Mouse (Mus musculus) forebrain, embryonic 16.5 days (tissue): ENCODE measurements at regions not wholly inside any gene's neighbourhood (a gene's known extent, or its start where the extent isn't known, plus 50 kb on each side); places are given as distances from the start of the nearest gene placed in this dataset.
A peak's percentile ranks its signal among the peaks of the same experiment; 100 is the strongest.

Experiments
- ATAC-seq: fragments of 200-750 bp; cut with Nextera tagmentation; 2 replicates; pipeline ENCODE4 v1.8.0; 2017; ENCODE audit warnings: mild to moderate bottlenecking, moderate library complexity
- H3K27ac ChIP-seq: fragments of 300-500 bp; sonication (generic); 2 replicates; pipeline ENCODE4 v1.5.1; 2014; ENCODE audit warnings: low read length, control low read depth
- H3K27me3 ChIP-seq: fragments of 300-500 bp; sonication (generic); replicated peaks from 2 replicates; pipeline ENCODE4 v1.6.1; 2014; ENCODE audit warnings: low read length; ENCODE audit not compliant: control insufficient read depth, insufficient read depth
- H3K36me3 ChIP-seq: fragments of 300-500 bp; sonication (generic); 2 replicates; pipeline ENCODE4 v1.6.1; 2014; ENCODE audit not compliant: control insufficient read depth, insufficient read depth
- H3K4me1 ChIP-seq: fragments of 300-500 bp; sonication (generic); replicated peaks from 2 replicates; pipeline ENCODE4 v1.6.1; 2014; ENCODE audit warnings: low read length; ENCODE audit not compliant: control insufficient read depth, insufficient read depth
- H3K4me2 ChIP-seq: fragments of 300-500 bp; sonication (generic); 2 replicates; pipeline ENCODE4 v1.6.1; 2014; ENCODE audit warnings: mild to moderate bottlenecking, low read length, control low read depth
- H3K4me3 ChIP-seq: fragments of 300-500 bp; sonication (generic); replicated peaks from 2 replicates; pipeline ENCODE4 v1.5.1; 2014; ENCODE audit warnings: mild to moderate bottlenecking, low read length, control low read depth
- H3K9ac ChIP-seq: fragments of 300-500 bp; sonication (generic); replicated peaks from 2 replicates; pipeline ENCODE4 v1.6.1; 2014; ENCODE audit warnings: low read depth, low read length, control low read depth
- H3K9me3 ChIP-seq: fragments of 300-500 bp; sonication (generic); 2 replicates; pipeline ENCODE4 v1.6.1; 2016; ENCODE audit warnings: low read length; ENCODE audit not compliant: control insufficient read depth
- WGBS: fragments of 180-500 bp; shearing (Covaris S2); extraction: QIAGEN DNeasy Blood & Tissue Kit; methylation state at CpG from one replicate; pipeline ENCODE4 v1.1.7; 2014; 5-methylcytosine and 5-hydroxymethylcytosine counted together

DNA sequence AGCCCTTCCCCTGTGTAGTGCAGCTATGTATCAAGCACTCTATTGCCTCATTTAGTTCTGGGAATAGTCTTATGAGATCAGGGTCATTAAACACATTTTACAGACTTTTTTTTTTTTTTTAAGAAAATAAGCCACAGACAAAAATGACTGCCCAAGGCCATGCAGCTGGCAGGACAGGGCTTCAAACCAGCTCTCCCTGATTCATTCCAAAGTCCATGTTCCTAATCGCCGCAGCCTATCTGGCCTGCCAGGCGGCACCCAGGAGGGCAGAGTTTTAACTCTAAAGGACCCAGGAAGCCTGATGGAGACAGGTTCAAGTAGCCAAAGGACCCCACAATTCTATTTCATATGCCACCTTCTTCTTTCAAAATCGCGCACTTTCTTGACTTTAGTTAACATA is 356.4 kb downstream of the Sox9 start:
- H3K27me3 ChIP-seq, result no peaks in the 10 kb centered on the region
- peaks cover 34% of the 10 kb centered on the region for H3K4me1 ChIP-seq
- no peak overlapping the region for H3K4me2 ChIP-seq
- H3K9me3 ChIP-seq, result no peaks in the 10 kb centered on the region
- H3K27ac ChIP-seq, result no peak overlapping the region
- no peak overlapping the region for H3K4me3 ChIP-seq
- no peak overlapping the region for H3K9ac ChIP-seq
- WGBS, result 56% methylated on average over 5 of the region's 5 CpGs
- H3K36me3 ChIP-seq, result no peaks in the 10 kb centered on the region
- ATAC-seq, result no peak

DNA sequence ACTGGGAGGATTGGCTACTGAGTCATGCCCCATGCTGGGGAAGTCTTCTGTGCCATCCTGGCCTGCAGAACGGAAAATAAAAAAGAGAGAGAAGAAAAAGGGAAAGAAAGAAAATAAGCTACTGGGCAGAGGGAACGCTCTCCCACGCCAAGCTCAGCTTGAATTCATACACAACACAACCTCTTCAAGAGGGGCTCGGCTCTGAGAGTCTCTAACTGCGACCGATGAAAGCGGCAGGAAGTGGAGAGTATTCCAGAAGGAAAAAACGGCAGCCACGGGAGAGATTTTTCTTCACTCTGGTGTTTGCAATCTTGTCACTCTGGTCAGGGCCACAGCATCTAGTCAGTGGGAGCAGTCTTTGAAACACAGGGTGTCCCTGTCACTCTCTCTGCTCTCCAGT is 358.6 kb downstream of the Sox9 start:
- Histone ChIP-seq H3K36me3 (no peaks in the 10 kb centered on the region), H3K4me2 (no peak overlapping the region), H3K27me3 (no peaks in the 10 kb centered on the region), H3K27ac (no peak overlapping the region), H3K4me1 (peaks cover 49% of the 10 kb centered on the region), H3K9ac (no peak overlapping the region), H3K4me3 (no peak overlapping the region), H3K9me3 (no peaks in the 10 kb centered on the region)
- WGBS, result 54% methylated on average over 9 of the region's 9 CpGs
- no peak for ATAC-seq

DNA sequence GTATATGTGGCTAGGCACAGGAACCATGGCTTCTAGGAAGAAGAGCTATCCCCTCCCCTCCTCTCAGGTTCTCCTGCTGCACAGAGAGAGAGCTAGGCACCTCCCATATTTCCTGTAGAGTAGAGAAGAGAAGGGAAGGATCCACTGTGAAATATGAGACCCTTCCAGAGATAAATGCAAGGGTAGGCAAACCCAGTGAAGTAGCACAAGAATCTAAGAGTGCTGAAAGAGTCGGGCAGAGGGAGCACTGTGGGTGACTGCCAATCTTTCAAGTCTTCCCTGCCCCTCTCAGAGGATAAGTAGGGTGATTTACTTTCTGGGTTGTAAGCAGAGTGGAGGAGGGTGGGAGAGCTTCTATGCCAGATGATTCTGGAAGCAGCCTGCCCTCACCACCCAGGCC is 360.8 kb downstream of the Sox9 start:
- H3K9ac ChIP-seq, result no peak overlapping the region
- no peaks in the 10 kb centered on the region for H3K36me3 ChIP-seq
- no peaks in the 10 kb centered on the region for H3K27me3 ChIP-seq
- peaks cover 49% of the 10 kb centered on the region for H3K4me1 ChIP-seq
- H3K4me2 ChIP-seq, result no peak overlapping the region
- 48% methylated on average over 1 of the region's 1 CpGs for WGBS
- peak overlapping the region; percentile 28; the same call in 1 of the 2 replicates for H3K27ac ChIP-seq
- no peak overlapping the region for H3K4me3 ChIP-seq
- H3K9me3 ChIP-seq, result no peaks in the 10 kb centered on the region
- no peak for ATAC-seq

DNA sequence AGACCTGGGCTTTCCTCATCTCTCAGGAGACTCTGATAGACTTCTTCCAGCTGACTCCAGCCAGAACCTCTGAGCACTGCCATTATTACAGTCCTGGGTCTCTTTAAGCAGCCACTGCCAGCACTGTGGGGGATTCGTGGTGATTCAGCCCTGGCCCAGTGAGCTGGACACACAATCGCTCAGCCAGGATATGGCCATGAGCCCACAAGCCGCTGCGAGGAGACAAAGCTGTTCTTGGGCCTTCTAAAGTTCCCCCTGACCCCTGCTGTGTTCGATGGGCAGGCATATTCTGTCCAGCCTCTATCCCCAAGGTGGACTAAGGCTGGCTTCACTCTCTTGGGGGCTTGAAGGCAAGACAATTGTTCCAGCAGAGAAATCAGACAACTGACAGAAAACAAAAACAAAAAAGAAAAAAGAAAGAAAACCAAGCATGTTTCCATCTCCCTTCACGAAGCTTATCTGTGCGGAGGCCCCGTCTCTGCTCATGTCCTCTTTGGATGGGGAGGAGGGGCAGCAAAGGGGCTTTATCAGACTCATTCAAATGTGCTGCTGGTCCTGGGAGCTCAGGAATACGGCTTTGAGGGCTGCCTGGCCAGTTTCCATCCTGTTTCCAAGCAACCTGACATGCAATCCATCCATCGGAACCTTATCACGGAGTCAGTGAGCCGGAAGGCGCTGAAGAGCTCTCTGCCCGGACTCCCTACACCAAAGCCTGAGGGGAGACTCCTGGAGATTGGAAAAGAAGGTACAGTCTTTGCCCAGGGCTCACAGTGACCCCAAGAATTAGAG is 362.0 kb downstream of the Sox9 start:
- peak overlapping the region; percentile 34 for H3K4me2 ChIP-seq
- WGBS, result 6% methylated on average over 14 of the region's 14 CpGs
- H3K4me3 ChIP-seq, result no peak overlapping the region
- H3K4me1 ChIP-seq, result peaks cover 46% of the 10 kb centered on the region
- H3K27me3 ChIP-seq, result no peaks in the 10 kb centered on the region
- H3K9me3 ChIP-seq, result no peaks in the 10 kb centered on the region
- ATAC-seq, result peak; percentile 86
- H3K27ac ChIP-seq, result peak overlapping the region; percentile 65
- H3K36me3 ChIP-seq, result no peaks in the 10 kb centered on the region
- peak overlapping the region; percentile 26 for H3K9ac ChIP-seq

DNA sequence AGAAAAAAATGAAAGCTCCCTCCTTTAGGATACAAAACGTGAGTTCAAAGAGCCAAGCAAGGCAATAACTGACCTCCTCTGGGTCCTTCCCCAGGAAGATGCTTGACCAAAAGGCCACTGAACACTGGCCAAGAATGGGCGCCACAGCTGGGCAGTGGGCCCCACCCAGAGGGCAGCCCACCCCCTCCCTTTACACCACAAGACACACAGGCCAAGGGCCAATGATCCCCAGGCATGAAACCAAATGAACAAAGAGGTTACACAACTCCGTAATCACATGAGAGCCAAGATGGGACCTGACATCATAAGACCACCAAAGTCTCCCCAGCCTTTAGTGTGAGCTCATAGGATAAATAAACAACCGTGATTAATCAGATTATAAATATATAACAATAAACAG is 363.7 kb downstream of the Sox9 start:
- Histone ChIP-seq H3K4me2 (no peak overlapping the region), H3K36me3 (no peaks in the 10 kb centered on the region), H3K9ac (no peak overlapping the region), H3K27ac (no peak overlapping the region), H3K4me1 (peaks cover 35% of the 10 kb centered on the region), H3K9me3 (no peaks in the 10 kb centered on the region), H3K4me3 (no peak overlapping the region), H3K27me3 (no peaks in the 10 kb centered on the region)
- 69% methylated on average over 4 of the region's 4 CpGs for WGBS
- no peak for ATAC-seq

DNA sequence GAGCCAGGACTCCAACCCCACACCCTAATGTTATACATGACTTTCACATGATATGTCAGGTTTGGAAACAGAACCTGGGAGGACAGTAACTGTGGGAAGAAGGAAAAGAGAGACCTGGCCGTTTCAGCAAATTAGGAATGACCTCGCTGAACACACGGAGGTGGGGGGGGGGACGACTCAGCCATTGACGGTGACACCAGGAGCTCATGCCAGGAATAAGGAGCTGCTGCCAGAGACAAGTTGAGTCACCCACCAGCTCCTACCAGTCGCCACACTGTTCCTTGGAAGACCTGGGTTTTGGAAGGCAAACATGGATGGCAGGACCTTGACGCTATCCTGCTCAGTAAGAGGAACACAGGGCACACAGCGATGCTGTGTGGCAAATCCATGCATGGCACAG is 364.7 kb downstream of the Sox9 start:
- H3K27ac ChIP-seq, result no peak overlapping the region
- H3K36me3 ChIP-seq, result no peaks in the 10 kb centered on the region
- H3K9ac ChIP-seq, result no peak overlapping the region
- no peak overlapping the region for H3K4me2 ChIP-seq
- 86% methylated on average over 8 of the region's 8 CpGs for WGBS
- no peaks in the 10 kb centered on the region for H3K27me3 ChIP-seq
- no peak overlapping the region for H3K4me3 ChIP-seq
- peaks cover 31% of the 10 kb centered on the region for H3K4me1 ChIP-seq
- no peaks in the 10 kb centered on the region for H3K9me3 ChIP-seq
- ATAC-seq, result no peak

DNA sequence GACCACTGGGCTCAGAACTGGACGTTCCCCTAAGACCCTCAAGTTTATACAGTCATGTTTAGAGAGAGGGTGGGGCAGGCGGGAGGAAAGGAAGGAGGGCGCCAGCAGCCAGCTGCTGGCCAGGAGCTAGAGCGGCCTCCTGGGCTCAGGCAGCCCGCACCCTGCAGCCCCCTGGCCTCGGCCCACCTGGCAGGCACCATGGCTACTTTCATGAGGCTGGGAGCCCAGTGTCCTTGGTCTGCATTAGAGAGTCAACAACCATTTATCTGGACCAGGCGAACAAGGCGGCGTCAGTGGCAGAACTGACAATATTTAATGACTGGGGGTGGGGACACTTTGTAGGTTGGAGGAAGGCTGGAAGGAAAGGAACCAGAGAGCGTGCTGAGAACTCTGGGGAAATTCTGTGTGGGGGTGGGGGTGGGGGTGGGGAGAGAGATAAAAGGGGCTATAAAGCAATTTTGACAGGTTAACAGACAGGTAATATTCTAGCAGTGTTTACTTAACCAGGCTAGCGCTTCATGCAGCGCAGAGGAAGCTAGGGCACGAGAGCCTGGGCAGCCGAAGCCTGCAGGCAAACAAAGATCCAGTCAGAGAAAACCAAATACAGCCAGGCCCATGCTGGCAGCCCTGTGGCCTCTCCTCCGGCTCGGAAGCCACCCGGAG is 365.6 kb downstream of the Sox9 start:
- 78% methylated on average over 17 of the region's 17 CpGs for WGBS

GRCm38 (mm10) chr11:113148198-113148537 is 366.1 kb downstream of the Sox9 start:
- ATAC-seq, result no peak
- Histone ChIP-seq H3K4me1 (peaks cover 25% of the 10 kb centered on the region), H3K9me3 (no peaks in the 10 kb centered on the region), H3K27me3 (no peaks in the 10 kb centered on the region), H3K4me2 (no peak overlapping the region), H3K36me3 (no peaks in the 10 kb centered on the region), H3K27ac (no peak overlapping the region), H3K4me3 (no peak overlapping the region), H3K9ac (no peak overlapping the region)
- WGBS, result 95% methylated on average over 9 of the region's 9 CpGs

More for the DNA sequence above, 365.6 kb downstream of the Sox9 start:
- no peak overlapping the region for H3K9ac ChIP-seq
- H3K27me3 ChIP-seq, result no peaks in the 10 kb centered on the region
- peaks cover 30% of the 10 kb centered on the region for H3K4me1 ChIP-seq
- H3K4me3 ChIP-seq, result no peak overlapping the region
- H3K9me3 ChIP-seq, result no peaks in the 10 kb centered on the region
- no peaks in the 10 kb centered on the region for H3K36me3 ChIP-seq
- no peak overlapping the region for H3K4me2 ChIP-seq
- H3K27ac ChIP-seq, result no peak overlapping the region
- no peak for ATAC-seq

DNA sequence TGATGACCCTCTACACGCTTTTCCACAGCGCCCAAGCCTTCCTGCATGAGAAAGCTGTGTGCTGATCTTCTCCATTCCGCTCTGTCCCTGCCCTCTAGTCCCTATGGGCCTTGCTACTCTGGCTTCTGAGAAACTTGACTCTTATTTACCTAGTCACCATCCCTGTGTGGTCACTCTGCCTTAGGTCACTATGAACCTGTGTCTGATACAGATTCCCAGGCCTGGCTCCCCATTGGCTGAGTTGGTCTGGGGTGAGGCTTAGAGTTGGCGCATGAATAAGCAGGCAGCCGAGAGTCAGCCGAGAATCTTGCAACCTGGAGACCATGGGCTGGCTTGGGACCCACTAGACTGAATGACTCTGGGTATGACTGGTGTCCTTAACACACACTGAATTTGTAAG is 373.5 kb downstream of the Sox9 start:
- Histone ChIP-seq H3K27me3 (no peaks in the 10 kb centered on the region), H3K27ac (no peak overlapping the region), H3K9me3 (no peaks in the 10 kb centered on the region), H3K4me2 (no peak overlapping the region), H3K4me1 (peaks cover 17% of the 10 kb centered on the region), H3K9ac (no peak overlapping the region), H3K36me3 (no peaks in the 10 kb centered on the region), H3K4me3 (no peak overlapping the region)
- 91% methylated on average over 6 of the region's 6 CpGs for WGBS
- no peak for ATAC-seq
